Mouse (Mus musculus) left cerebral cortex, adult 18-20 months (tissue): Measurements from ENCODE around the gene Vip. TPM values are rescaled to one million over a fixed set of nuclear protein-coding genes. Genes with fewer than 3 reads are reported as not detected.

Source experiments
- DNase-seq, 2 experiments: peaks; one replicate each; pipeline ENCODE4 v3.0.0; 2021 to 2022; ENCODE audit warnings: low spot score in 2 of 2, mixed read lengths in 1 of 2
- long read RNA-seq, 2 experiments: library from polyadenylated mRNA; stranded (forward); transcript quantifications; one replicate each; pipeline ENCODE4 v2.0.0; 2021
- total RNA-seq, 2 experiments: library from RNA; stranded (reverse); gene quantifications; 2 replicates each; pipeline ENCODE4 v1.2.3; 2021

Gene Vip
- total RNA-seq: 10 to 100 TPM; 52.8 to 74.8 TPM
- long read RNA-seq, experiment 1, transcript Vip-201 (7 exons, 1,530 nt): major isoform, 54 of 109 reads
- long read RNA-seq, experiment 1, partial matches to known transcripts: 9 of 109 reads
- long read RNA-seq, experiment 1, other reads (novel, unspliced or antisense): 46 of 109 reads
- long read RNA-seq, experiment 2, transcript Vip-201 (7 exons, 1,530 nt): major isoform, 50 of 89 reads
- long read RNA-seq, experiment 2, partial matches to known transcripts: 2 of 89 reads
- long read RNA-seq, experiment 2, other reads (novel, unspliced or antisense): 37 of 89 reads

DNA sequence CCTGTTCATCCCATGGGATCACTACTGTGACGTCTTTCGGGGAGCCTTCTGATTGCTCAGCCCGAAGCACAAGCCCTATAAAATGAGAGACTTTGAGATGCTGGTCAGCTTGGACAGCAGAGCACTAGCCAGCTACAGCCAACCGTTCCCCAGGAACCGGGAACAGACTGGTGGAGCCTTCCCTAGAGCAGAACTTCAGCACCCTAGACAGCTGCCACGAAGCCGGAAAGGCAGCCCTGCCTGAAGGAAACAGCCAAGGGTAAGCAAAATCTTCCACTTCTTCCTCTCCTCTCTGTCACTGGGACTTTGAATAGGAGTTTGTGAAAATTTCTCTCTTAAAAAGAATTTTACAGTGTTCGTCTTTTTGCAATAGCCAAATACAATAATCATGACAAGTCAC lies at the start of gene Vip:
Vip (plus strand) TSS at position 107 of the 400 bp plus-strand sequence.
- no peak for DNase-seq

- no peak for DNase-seq
These were observed 48.0 kb upstream of the Vip start for GRCm38 (mm10) chr10:5591061-5591460.

- DNase-seq: no peak
These were observed 47.0 kb upstream of the Vip start for GRCm38 (mm10) chr10:5591996-5592395.

GRCm38 (mm10) chr10:5593464-5593863 lies 45.6 kb upstream of the Vip start, which contains the start of gene Myct1:
Gene Myct1 (plus strand): TSS chr10:5593775.
- no peak for DNase-seq

DNA sequence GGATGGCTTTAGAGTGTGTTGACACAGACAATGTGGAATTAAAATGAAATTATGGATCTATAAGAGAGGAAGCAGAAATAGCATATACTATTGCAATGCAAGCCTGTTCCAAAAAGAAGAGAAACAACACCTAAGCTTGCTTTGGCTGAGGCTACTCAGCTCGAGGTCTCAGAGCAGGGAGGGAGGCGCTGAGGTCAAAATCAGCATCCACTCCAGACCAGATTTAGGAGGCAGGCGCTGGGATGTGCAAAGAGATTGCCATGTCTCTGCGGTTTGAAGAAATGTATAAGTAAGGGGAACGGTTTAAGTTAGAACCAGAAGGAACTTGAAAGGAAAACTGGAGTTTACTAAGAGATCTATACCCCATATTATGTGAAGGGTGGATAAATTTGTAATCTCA lies 44.6 kb upstream of the Vip start:
- DNase-seq: no peak

GRCm38 (mm10) chr10:5596559-5596958 lies 42.5 kb upstream of the Vip start:
- DNase-seq: no peak

- peak; percentile 60 to 79 for DNase-seq
These were observed 38.9 kb upstream of the Vip start for GRCm38 (mm10) chr10:5600123-5600522.

GRCm38 (mm10) chr10:5603512-5603911 lies 35.5 kb upstream of the Vip start:
- no peak for DNase-seq

GRCm38 (mm10) chr10:5604371-5604770 lies 34.6 kb upstream of the Vip start:
- DNase-seq: no peak

- no peak for DNase-seq
These were observed 30.1 kb upstream of the Vip start for GRCm38 (mm10) chr10:5608874-5609273.

DNA sequence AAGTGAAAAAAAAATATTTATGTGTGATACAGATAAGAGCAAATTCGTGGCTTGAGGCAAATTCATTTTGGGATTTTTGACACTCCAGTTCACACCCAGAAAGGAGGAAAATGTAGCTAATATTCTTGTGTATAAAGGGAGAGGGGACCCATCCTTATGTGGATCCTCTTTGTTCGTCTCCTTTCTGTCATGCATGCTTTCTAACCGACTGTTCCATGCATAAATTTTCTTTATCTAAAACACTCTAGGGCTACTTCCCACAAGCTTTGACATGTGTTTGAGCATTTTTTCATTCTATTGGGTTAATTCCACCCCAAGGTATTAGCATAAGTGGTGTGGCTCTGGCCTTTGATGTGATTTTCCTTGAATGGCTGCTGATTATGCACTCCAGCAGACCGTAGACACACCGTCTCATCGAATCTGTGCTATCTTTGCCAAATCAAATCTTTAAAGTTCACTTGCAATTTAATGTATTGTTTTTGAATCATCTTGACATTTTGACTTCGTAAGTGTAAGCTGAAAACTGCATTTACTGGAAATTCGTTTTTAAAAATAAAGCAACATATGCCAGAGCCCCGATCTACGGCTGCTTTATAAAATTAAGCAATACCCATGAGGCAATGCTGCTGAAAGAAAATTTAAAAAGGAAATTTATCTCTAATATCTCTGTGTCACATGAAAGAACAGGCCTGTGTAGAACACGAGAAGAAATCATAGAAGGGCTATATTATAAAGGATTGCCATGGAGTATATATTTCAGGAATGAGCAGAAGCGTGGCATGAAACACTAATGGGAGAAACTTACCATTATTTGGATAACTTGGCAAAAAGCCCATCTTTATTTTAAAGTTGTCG lies 23.6 kb upstream of the Vip start:
- DNase-seq: no peak

GRCm38 (mm10) chr10:5626268-5626667 lies 12.8 kb upstream of the Vip start:
- DNase-seq: no peak

GRCm38 (mm10) chr10:5633672-5634200 lies 5.3 kb upstream of the Vip start:
- DNase-seq: no peak

DNA sequence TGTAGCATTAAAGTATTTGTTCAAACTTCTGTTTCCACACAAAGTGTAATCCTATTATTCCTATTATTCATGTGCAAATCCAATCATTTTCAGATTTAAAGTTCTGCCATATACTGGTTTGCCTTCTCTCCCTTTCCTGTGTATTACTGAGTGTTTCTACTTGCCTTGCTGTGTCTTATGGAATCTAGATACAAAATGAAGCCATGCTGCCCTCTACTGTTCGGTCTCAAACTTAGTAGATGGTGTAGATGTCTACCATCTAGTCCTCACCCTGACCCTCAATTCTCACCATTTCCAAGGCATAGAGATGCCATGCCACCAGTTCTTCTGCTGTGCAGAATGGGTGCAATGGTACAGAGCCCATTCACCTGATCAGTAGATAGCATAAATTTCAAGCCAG lies 4.7 kb upstream of the Vip start:
- peak; percentile 39 to 62 for DNase-seq

DNA sequence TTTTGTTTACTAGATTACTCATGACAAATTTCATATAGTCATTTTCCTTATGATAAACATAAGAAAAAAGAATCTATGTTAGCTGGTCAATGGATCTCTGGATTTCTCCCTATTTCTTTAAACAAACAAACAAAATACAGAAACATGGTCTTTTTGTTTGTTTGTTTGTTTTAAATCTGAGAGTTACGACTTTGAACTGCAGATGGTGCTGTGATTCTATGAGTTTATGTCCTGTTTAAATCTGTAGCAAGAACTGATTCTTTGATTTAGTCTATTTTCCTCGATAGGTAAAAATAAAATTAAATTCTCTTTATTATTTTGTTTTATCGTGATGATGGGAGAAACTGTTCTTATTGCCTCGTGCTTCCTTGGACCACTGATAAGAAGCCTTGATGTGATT lies 1.7 kb upstream of the Vip start:
- DNase-seq: no peak

DNA sequence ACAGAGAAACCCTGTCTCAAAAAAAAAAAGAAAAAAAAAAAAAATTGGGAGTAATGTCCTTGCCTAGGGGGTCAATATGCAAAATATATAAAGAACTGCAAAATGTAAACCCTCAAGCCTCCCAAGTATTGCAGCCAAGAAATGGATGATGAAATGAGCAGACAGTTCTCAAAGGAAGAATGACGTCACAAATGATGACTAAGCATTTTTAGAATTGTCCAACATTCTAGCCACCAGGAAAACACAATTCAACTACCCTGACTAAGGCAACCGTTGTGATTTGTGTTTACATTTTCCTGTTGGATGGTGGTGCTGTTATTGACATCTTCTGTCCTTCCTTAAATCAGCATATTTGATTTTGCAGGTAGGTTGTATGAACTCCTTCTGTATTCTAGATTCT lies 42.3 kb downstream of the Vip start:
- no peak for DNase-seq

- DNase-seq: no peak
These were observed 46.6 kb downstream of the Vip start for GRCm38 (mm10) chr10:5685608-5686007.

- no peak for DNase-seq
These were observed 55.3 kb downstream of the Vip start for GRCm38 (mm10) chr10:5694351-5694750.
